Mouse (Mus musculus) liver, embryonic 14.5 days (tissue): Measurements from ENCODE around the gene Hopx.

Experiments
- CTCF ChIP-seq: IDR thresholded peaks from 2 replicates; pipeline ENCODE4 v1.5.1; 2016; ENCODE audit warnings: antibody characterized with exemption, low read depth, control low read depth
- EP300 ChIP-seq: IDR thresholded peaks from 2 replicates; pipeline ENCODE4 v1.6.1; 2016; ENCODE audit warnings: antibody characterized with exemption, low read depth

GRCm38 (mm10) chr5:77154812-77155211 is 39.9 kb upstream of the Hopx start:
- no peak for TF ChIP-seq EP300
- TF ChIP-seq CTCF, result no peak
